Mouse (Mus musculus): ENCODE data around the gene Mettl18.

GRCm38 (mm10) chr1:163964008-163964689 is 30.5 kb upstream of the Mettl18 start:
- TF ChIP-seq GATA1 (IDR thresholded peaks at IDR 0.05; ENCODE audit: low read length) (no peak), TAL1 (IDR thresholded peaks at IDR 0.05; ENCODE audit: low read length) (no peak)

All from erythroblast, embryonic 14.5 days (primary cell).